Mouse (Mus musculus) small intestine, adult 2 months (tissue): ENCODE measurements at regions not wholly inside any gene's neighbourhood (a gene's known extent, or its start where the extent isn't known, plus 50 kb on each side); places are given as distances from the start of the nearest gene placed in this dataset.
"Not testable (repeated sequence)": the region's sequence is repeated elsewhere in the genome, so short reads cannot be mapped to it uniquely, and the experiment has no call there.

Source experiments
- H3K27ac ChIP-seq: fragments of 200-500 bp; 2 replicates; pipeline ENCODE4 v1.5.1; 2012; ENCODE audit warnings: low read depth, low read length, control low read depth, inconsistent platforms; ENCODE audit not compliant: insufficient read depth
- H3K27me3 ChIP-seq: fragments of 200-500 bp; 2 replicates; pipeline ENCODE4 v1.6.1; 2012; ENCODE audit warnings: mild to moderate bottlenecking, moderate library complexity, low read length, inconsistent platforms; ENCODE audit not compliant: control insufficient read depth, insufficient read depth
- H3K36me3 ChIP-seq: fragments of 200-500 bp; 2 replicates; pipeline ENCODE4 v1.6.1; 2012; ENCODE audit warnings: mild to moderate bottlenecking, low read length, control low read depth, inconsistent platforms; ENCODE audit not compliant: control insufficient read depth, insufficient read depth
- H3K4me1 ChIP-seq: fragments of 200-500 bp; 2 replicates; pipeline ENCODE4 v1.6.1; 2012; ENCODE audit warnings: low read length, inconsistent platforms, mixed read lengths; ENCODE audit not compliant: control insufficient read depth, insufficient read depth, insufficient read length
- H3K4me3 ChIP-seq: fragments of 200-500 bp; 2 replicates; pipeline ENCODE4 v1.5.1; 2012; ENCODE audit warnings: low read depth, mild to moderate bottlenecking, control low read depth, inconsistent platforms, low read length, moderate library complexity
- CTCF ChIP-seq: fragments of 200-500 bp; IDR thresholded peaks from 2 replicates; pipeline ENCODE4 v1.5.1; 2012; ENCODE audit warnings: low read depth, mild to moderate bottlenecking, control low read depth, inconsistent platforms, low read length, moderate library complexity, mixed read lengths; ENCODE audit not compliant: insufficient replicate concordance, insufficient read length; ENCODE audit errors: extremely low read depth
- POLR2A ChIP-seq: fragments of 200-500 bp; IDR thresholded peaks from 2 replicates; pipeline ENCODE4 v1.6.1; 2012; ENCODE audit warnings: low read depth, mild to moderate bottlenecking, control low read depth, inconsistent platforms, low read length, moderate library complexity
- WGBS: fragments of 180-500 bp; shearing (Covaris S2); methylation state at CpG from one replicate; pipeline ENCODE4 v1.1.7; 2018; 5-methylcytosine and 5-hydroxymethylcytosine counted together

- WGBS: 91% methylated on average over 12 of the region's 14 CpGs
- H3K27ac ChIP-seq, H3K4me3 ChIP-seq, H3K4me1 ChIP-seq, H3K27me3 ChIP-seq, H3K36me3 ChIP-seq: not testable (repeated sequence)
These were observed 335.3 kb upstream of the Ccng1 start for GRCm38 (mm10) chr11:41090391-41090900.

DNA sequence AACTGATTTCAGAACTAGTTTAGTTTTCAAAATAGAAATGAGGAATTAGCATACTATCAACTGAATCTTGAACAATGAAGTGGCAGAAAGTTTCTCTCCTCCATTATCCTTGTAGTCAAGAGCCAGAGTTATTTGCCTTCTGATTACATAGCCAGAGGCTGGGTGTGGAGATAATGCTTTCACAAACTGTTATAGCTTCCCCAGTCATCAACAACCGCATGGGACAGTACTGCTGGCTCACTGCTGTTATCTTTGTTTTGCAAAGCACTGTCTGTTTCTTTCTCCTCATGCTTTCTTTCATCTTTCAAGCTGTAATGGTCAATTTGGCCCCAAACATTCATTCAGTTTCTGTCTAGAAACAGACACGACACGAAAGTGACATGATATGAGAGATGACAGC lies 308.5 kb upstream of the Ccng1 start:
- Histone ChIP-seq H3K4me3 (no peak overlapping the region), H3K4me1 (no peaks in the 10 kb centered on the region), H3K36me3 (no peaks in the 10 kb centered on the region), H3K27ac (no peak overlapping the region), H3K27me3 (no peaks in the 10 kb centered on the region)
- WGBS: 55% methylated on average over 3 of the region's 3 CpGs
- TF ChIP-seq CTCF: no peak
- TF ChIP-seq POLR2A: no peak

DNA sequence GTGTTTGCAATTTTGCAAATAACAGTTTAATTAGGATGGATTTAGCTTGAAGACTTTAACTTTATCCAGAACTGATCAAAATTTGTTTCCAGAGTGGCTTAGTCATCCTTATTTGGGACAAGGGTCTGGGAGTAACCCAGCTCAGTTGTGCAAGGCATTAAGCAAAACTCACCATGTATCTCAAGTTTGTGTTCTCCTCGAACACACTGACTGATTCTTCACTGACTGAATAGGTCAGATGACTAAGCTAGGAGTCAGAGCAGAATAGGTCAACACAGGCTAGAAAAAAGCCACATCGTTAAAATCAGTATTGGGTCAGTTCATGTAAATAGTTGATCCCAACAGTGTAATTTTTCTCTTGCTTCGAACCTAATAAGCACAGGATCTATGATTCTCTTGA lies 302.7 kb upstream of the Ccng1 start:
- Histone ChIP-seq H3K27me3 (no peaks in the 10 kb centered on the region), H3K27ac (no peak overlapping the region), H3K4me3 (no peak overlapping the region), H3K36me3 (no peaks in the 10 kb centered on the region), H3K4me1 (no peaks in the 10 kb centered on the region)
- TF ChIP-seq CTCF: no peak
- no peak for TF ChIP-seq POLR2A
- 64% methylated on average over 3 of the region's 3 CpGs for whole genome bisulfite sequencing

GRCm38 (mm10) chr11:41030018-41030417 lies 274.9 kb upstream of the Ccng1 start:
- WGBS: 70% methylated on average over 2 of the region's 2 CpGs
- TF ChIP-seq CTCF (no peak), POLR2A (no peak)
- Histone ChIP-seq H3K27me3 (no peaks in the 10 kb centered on the region), H3K27ac (no peak overlapping the region), H3K4me3 (no peak overlapping the region), H3K36me3 (no peaks in the 10 kb centered on the region), H3K4me1 (no peaks in the 10 kb centered on the region)

GRCm38 (mm10) chr11:41010096-41010495 lies 255.0 kb upstream of the Ccng1 start:
- Histone ChIP-seq H3K4me1 (no peaks in the 10 kb centered on the region), H3K27ac (no peak overlapping the region), H3K27me3 (no peaks in the 10 kb centered on the region), H3K36me3 (no peaks in the 10 kb centered on the region), H3K4me3 (no peak overlapping the region)
- TF ChIP-seq CTCF (no peak), POLR2A (no peak)
- 42% methylated on average over 3 of the region's 3 CpGs for WGBS

- Histone ChIP-seq H3K27ac (no peak overlapping the region), H3K36me3 (no peaks in the 10 kb centered on the region), H3K4me1 (no peaks in the 10 kb centered on the region), H3K4me3 (no peak overlapping the region), H3K27me3 (no peaks in the 10 kb centered on the region)
- TF ChIP-seq POLR2A (no peak), CTCF (no peak)
- 81% methylated on average over 2 of the region's 2 CpGs for WGBS
These were observed 217.7 kb upstream of the Ccng1 start for GRCm38 (mm10) chr11:40972806-40973205.

- 4% methylated on average over 12 of the region's 12 CpGs for WGBS
- no peak overlapping the region for H3K27ac ChIP-seq
These were observed 172.1 kb upstream of the Ccng1 start for GRCm38 (mm10) chr11:40927168-40927567.

GRCm38 (mm10) chr11:40891485-40891884 lies 136.4 kb upstream of the Ccng1 start:
- Histone ChIP-seq H3K4me1 (no peaks in the 10 kb centered on the region), H3K36me3 (no peaks in the 10 kb centered on the region), H3K27ac (no peak overlapping the region), H3K27me3 (no peaks in the 10 kb centered on the region), H3K4me3 (no peak overlapping the region)
- TF ChIP-seq POLR2A: no peak
- TF ChIP-seq CTCF: no peak
- 98% methylated on average over 1 of the region's 1 CpGs for WGBS

More at GRCm38 (mm10) chr11:40927168-40927567, 172.1 kb upstream of the Ccng1 start:
- TF ChIP-seq POLR2A (no peak), CTCF (peak; percentile 48; the same call in 1 of the 2 replicates)
- Histone ChIP-seq H3K36me3 (no peaks in the 10 kb centered on the region), H3K27me3 (no peaks in the 10 kb centered on the region), H3K4me3 (no peak overlapping the region), H3K4me1 (no peaks in the 10 kb centered on the region)
